Mouse (Mus musculus) embryonic facial prominence, embryonic 14.5 days (tissue): ENCODE measurements around the gene Slc44a4. TPM values are rescaled to one million over a fixed set of nuclear protein-coding genes. Genes with fewer than 3 reads are reported as not detected.
"Not testable (repeated sequence)": the region's sequence is repeated elsewhere in the genome, so short reads cannot be mapped to it uniquely, and the experiment has no call there.

ENCODE experiments used
- ATAC-seq: fragments of 200-750 bp; cut with Nextera tagmentation; 2 replicates; pipeline ENCODE4 v1.8.0; 2017; ENCODE audit warnings: low read depth, moderate number of reproducible peaks, moderate TSS enrichment
- DNase-seq: peaks from one replicate; pipeline ENCODE4 v3.0.0-alpha.2; 2015; ENCODE audit warnings: low spot score
- H3K27ac ChIP-seq: fragments of 300-500 bp; sonication (generic); replicated peaks from 2 replicates; pipeline ENCODE4 v1.5.1; 2014; ENCODE audit warnings: low read depth, mild to moderate bottlenecking, low read length, moderate library complexity
- H3K27me3 ChIP-seq: fragments of 300-500 bp; sonication (generic); replicated peaks from 2 replicates; pipeline ENCODE4 v1.6.1; 2014; ENCODE audit warnings: low read length; ENCODE audit not compliant: control insufficient read depth, insufficient read depth
- H3K36me3 ChIP-seq: fragments of 300-500 bp; sonication (generic); 2 replicates; pipeline ENCODE4 v1.6.1; 2014; ENCODE audit warnings: low read length, mixed read lengths; ENCODE audit not compliant: control insufficient read depth, insufficient read depth
- H3K4me1 ChIP-seq: fragments of 300-500 bp; sonication (generic); 2 replicates; pipeline ENCODE4 v1.6.1; 2014; ENCODE audit warnings: antibody characterized with exemption, low read length; ENCODE audit not compliant: control insufficient read depth, insufficient read depth
- H3K4me2 ChIP-seq: fragments of 300-500 bp; sonication (generic); 2 replicates; pipeline ENCODE4 v1.6.1; 2014; ENCODE audit warnings: low read depth, mild to moderate bottlenecking, low read length, moderate library complexity, mixed read lengths
- H3K4me3 ChIP-seq: fragments of 300-500 bp; sonication (generic); 2 replicates; pipeline ENCODE4 v1.5.1; 2014; ENCODE audit warnings: low read depth, mild to moderate bottlenecking, low read length
- H3K9ac ChIP-seq: fragments of 300-500 bp; sonication (generic); 2 replicates; pipeline ENCODE4 v1.6.1; 2014; ENCODE audit warnings: low read depth, mild to moderate bottlenecking, low read length, moderate library complexity, mixed read lengths
- H3K9me3 ChIP-seq: fragments of 300-500 bp; sonication (generic); 2 replicates; pipeline ENCODE4 v1.6.1; 2016; ENCODE audit warnings: low read length; ENCODE audit not compliant: control insufficient read depth
- WGBS: fragments of 180-500 bp; shearing (Covaris S2); extraction: QIAGEN DNeasy Blood & Tissue Kit; methylation state at CpG from one replicate; pipeline ENCODE4 v1.1.7; 2014; 5-methylcytosine and 5-hydroxymethylcytosine counted together
- polyA plus RNA-seq: library from polyadenylated mRNA; unstranded; fragments of >200 nt; fragmentation: Nextera tagmentation; extraction: Ambion mirVana; gene quantifications from 2 replicates; pipeline ENCODE4 v1.2.1, GENCODE M21; 2014

Gene Slc44a4
- polyA plus RNA-seq, 1 experiment from 2014 or later = 0.53 TPM

DNA sequence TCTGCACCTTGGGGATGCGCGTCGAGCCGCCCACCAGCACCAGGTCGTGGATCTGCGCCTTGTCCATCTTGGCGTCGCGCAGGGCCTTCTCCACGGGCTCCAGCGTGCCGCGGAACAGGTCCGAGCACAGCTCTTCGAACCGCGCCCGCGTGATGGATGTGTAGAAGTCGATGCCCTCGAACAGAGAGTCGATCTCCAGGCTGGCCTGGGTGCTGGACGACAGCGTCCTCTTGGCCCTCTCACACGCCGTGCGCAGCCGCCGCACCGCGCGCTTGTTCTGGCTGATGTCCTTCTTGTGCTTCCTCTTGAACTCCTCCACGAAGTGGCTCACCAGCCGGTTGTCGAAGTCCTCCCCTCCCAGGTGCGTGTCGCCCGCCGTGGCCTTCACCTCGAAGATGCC, 43.7 kb downstream of the Slc44a4 start:
- H3K4me3 ChIP-seq, H3K4me1 ChIP-seq, H3K27me3 ChIP-seq, H3K36me3 ChIP-seq, H3K9ac ChIP-seq, H3K27ac ChIP-seq, H3K9me3 ChIP-seq, DNase-seq, H3K4me2 ChIP-seq, ATAC-seq: not testable (repeated sequence)
- WGBS = 21% methylated on average over 10 of the region's 40 CpGs

DNA sequence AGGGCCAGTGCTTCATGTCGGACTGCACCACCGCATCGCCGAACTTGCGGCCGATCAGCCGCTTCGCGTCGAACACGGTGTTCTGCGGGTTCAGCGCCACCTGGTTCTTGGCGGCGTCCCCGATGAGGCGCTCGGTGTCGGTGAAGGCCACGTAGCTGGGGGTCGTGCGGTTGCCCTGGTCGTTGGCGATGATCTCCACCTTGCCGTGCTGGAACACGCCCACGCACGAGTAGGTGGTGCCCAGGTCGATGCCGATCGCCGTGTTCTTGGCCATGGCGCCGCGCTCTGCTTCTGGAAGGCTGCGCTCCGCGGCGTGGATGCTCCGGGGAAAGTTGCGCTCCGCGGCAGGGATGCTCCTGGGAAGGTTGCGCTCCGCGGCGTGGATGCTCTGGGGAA, 44.5 kb downstream of the Slc44a4 start:
- H3K9ac ChIP-seq = peak overlapping the region; percentile 19; the same call in 1 of the 2 replicates
- peak overlapping the region; percentile 42 for H3K4me3 ChIP-seq
- 1% methylated on average over 10 of the region's 47 CpGs for WGBS

DNA sequence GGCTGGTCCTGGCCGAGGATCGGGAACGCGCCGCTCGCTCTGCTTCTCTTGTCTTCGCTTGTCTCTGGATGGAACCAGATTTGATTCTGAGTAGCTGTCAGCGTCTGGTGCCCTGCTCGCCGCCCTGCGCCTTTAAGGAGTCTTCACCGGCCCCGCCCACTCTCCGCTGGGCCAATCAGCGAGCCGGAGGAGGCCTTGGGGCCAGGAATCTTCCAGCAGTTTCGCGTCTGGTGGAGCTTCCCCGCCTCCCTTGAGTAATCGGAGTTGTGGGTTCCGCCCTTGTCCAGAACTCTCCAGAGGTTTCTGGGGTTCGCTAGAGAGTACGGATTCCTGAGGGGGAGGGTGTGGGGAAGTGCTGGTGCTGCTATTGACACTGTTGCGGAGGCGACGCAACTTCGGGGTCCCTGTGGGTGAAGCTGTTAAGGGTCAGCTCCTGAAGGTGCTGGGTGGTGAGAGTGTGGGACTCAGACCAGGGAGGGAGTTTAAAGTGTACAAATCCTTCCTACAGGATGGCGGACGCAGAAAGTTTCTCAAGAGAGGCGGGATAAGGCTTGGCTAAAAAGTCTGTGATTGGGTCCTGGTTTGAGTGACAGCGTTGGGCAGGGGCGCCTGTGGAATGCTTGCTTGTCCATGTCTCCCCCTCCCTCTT, 45.0 kb downstream of the Slc44a4 start, which contains the start of gene Hspa1b:
Hspa1b (minus strand) TSS at position 109 of the 649 bp plus-strand sequence.
- not testable (repeated sequence) for H3K9me3 ChIP-seq, H3K4me1 ChIP-seq, H3K27me3 ChIP-seq, H3K36me3 ChIP-seq
- DNase-seq (peak; percentile 94), ATAC-seq (peak; percentile 95)
- H3K27ac ChIP-seq = peak within 1 kb of the TSS; percentile 89
- 0% methylated on average over 17 of the region's 32 CpGs for WGBS
- H3K4me2 ChIP-seq = peak within 1 kb of the TSS; percentile 59
- peak within 1 kb of the TSS; percentile 42 for H3K4me3 ChIP-seq
- H3K9ac ChIP-seq = peak within 1 kb of the TSS; percentile 58

More for the DNA sequence above, 44.5 kb downstream of the Slc44a4 start:
- H3K36me3 ChIP-seq, DNase-seq, H3K4me1 ChIP-seq, H3K27ac ChIP-seq, H3K9me3 ChIP-seq, H3K27me3 ChIP-seq: not testable (repeated sequence)
- peak; percentile 23 for ATAC-seq
- peak overlapping the region; percentile 59 for H3K4me2 ChIP-seq

DNA sequence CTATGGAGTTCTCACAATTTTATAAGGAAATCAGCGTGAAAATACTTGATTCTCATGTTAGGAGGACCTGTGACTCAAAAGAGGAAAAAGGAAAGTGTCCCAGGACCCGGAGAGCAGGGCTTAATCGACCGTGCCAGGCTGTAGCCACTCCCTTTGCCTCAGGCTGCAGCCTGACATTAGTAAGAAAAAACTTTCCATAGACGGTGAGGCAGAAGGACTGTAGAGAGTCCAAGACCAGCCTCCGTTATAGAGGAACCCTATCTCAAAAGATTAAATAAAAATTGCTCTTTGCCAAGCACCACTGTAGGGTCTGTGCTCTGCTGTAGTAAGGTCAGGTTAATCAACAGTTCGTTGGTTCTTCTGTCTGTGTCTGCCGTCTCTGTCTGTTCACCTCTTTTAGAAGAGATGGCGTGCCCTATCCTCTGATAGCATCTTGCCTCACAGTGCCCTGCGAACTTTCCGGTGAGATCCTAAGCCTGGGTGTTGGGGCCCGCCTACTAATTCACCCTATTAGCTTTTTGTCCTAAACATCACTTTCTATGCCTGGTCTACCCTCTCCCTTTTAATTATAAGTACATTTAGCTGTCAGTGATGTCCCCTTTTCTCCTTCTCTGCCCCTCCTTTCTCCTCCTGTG, 45.7 kb downstream of the Slc44a4 start:
- no peaks in the 10 kb centered on the region for H3K9me3 ChIP-seq
- peak overlapping the region; percentile 89 for H3K27ac ChIP-seq
- peak overlapping the region; percentile 42 for H3K4me3 ChIP-seq
- H3K36me3 ChIP-seq = no peaks in the 10 kb centered on the region
- WGBS = 9% methylated on average over 12 of the region's 12 CpGs
- no peaks in the 10 kb centered on the region for H3K4me1 ChIP-seq
- ATAC-seq = no peak
- peaks cover 3% of the 10 kb centered on the region; the same call in 1 of the 2 replicates for H3K27me3 ChIP-seq
- peak overlapping the region; percentile 59 for H3K4me2 ChIP-seq
- peak overlapping the region; percentile 58 for H3K9ac ChIP-seq
- DNase-seq = peak; percentile 71

DNA sequence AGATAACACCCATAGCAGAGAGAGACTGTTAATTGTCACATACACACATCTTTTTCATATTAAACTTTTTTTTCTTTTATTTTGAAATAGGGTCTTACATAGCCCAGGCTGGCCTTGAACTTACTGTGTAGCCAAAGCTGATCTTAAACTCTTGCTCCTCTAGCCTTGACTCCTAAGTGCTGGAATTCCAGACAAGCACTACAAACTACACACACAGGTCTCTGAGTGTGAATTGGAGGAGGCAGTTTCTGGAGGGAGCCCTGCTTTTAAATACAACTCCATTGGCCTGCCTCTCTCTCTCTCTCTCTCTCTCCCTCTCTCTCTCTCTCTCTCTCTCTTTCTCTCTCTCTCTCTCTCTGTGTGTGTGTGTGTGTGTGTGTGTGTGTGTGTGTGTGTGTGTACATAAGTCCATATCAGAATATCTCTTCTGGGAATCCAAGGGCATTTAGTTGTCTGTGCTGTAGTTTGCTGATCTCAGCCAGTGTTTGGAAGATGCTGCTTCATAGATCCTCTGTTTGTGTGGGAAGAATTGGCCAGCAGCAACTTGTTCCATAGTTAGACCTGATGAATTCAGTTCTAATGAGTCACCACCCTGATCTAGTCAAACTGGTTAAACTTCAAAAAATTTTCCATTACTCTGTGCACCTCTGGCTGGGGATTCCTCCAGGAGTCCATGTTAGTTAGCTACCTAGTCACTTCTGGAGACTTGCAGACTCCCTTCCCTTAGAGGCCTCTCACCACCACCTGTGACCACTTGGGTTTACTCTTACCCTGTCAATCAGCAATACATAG, 46.6 kb downstream of the Slc44a4 start:
- Histone ChIP-seq H3K4me3 (no peak overlapping the region), H3K4me2 (no peak overlapping the region), H3K4me1 (no peaks in the 10 kb centered on the region), H3K27ac (peak overlapping the region; percentile 89; the same call in 1 of the 2 replicates), H3K36me3 (no peaks in the 10 kb centered on the region), H3K9ac (no peak overlapping the region; the same call in 1 of the 2 replicates), H3K9me3 (no peaks in the 10 kb centered on the region), H3K27me3 (peaks cover 3% of the 10 kb centered on the region; the same call in 1 of the 2 replicates)
- DNase-seq = peak; percentile 73
- no peak for ATAC-seq

DNA sequence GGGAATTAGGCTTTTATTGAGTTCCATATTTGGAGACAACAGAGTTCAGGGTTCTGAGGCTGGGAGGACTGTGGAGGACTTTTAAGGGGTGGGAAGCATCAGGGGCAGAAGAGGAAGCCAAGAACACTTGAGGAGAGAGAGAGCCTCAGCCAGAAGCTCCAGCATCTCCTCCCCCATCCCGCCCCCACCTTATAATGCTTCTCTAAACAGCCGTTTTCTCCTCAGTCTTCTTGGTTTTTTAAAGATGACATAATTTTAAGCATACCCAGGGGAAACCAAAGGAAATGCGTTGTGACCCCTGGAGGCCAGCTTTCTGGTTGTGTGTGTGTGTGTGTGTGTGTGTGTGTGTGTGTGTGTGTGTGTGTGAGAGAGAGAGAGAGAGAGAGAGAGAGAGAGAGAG, 47.9 kb downstream of the Slc44a4 start:
- WGBS = 11% methylated on average over 3 of the region's 3 CpGs

DNA sequence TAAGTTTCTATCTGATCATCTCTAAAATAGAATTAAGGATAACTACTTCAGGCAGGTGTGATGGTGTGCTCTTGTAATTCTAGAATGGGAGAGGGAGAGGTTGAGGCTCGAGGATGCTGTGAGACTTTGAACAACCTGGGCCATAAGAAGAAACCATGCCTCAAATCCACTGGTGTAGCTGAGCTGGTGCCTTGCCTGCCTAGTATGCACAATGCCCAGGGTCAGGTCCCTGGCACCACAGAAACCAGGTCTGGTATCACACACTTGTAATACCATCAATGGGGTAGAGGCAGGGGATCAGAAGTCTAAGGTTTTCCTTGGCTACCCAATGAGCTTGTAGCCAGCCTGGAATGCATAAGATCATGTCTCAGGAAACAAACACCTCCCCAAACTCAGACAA, 48.6 kb downstream of the Slc44a4 start:
- Histone ChIP-seq H3K4me1 (no peaks in the 10 kb centered on the region), H3K27me3 (peaks cover under 1% of the 10 kb centered on the region; the same call in 1 of the 2 replicates), H3K9ac (no peak overlapping the region), H3K36me3 (no peaks in the 10 kb centered on the region), H3K4me2 (no peak overlapping the region), H3K9me3 (no peaks in the 10 kb centered on the region), H3K4me3 (no peak overlapping the region), H3K27ac (no peak overlapping the region)
- ATAC-seq = no peak
- DNase-seq = no peak
- WGBS = 57% methylated on average over 1 of the region's 1 CpGs

More for the DNA sequence above, 47.9 kb downstream of the Slc44a4 start:
- Histone ChIP-seq H3K4me1 (no peaks in the 10 kb centered on the region), H3K36me3 (no peaks in the 10 kb centered on the region), H3K27me3 (no peaks in the 10 kb centered on the region), H3K4me2 (no peak overlapping the region), H3K9me3 (no peaks in the 10 kb centered on the region), H3K9ac (no peak overlapping the region), H3K4me3 (no peak overlapping the region), H3K27ac (peak overlapping the region; percentile 50; the same call in 1 of the 2 replicates)
- no peak for DNase-seq
- no peak for ATAC-seq

DNA sequence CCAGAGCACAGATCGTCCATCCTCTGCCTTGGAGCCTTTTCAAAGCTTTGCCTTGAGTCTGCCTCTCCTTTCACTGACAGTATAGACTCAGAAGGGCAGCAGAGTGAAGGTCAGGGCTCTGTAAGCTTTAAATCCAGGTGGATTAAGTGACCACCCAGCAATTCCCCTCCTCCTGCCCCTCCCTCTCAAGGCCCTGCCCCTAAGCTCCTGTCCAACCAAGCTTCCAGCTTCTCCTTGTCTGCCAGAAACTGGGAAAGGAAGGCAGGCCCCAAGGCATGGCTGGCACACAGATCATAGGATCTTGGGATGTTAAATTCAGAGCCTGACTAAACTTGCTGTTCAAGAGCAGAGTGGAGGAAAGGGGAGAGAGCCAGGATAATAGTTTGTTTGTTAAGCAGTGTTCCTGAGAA, 50.4 kb downstream of the Slc44a4 start:
- 43% methylated on average over 1 of the region's 1 CpGs for WGBS
- ATAC-seq = no peak
- Histone ChIP-seq H3K36me3 (no peaks in the 10 kb centered on the region), H3K9me3 (no peaks in the 10 kb centered on the region), H3K9ac (no peak overlapping the region), H3K4me2 (no peak overlapping the region), H3K4me3 (no peak overlapping the region), H3K27ac (no peak overlapping the region), H3K4me1 (no peaks in the 10 kb centered on the region), H3K27me3 (peaks cover 19% of the 10 kb centered on the region)
- no peak for DNase-seq
